Mouse (Mus musculus) hindbrain, postnatal 0 days (tissue): Measurements from ENCODE around the gene Lin54. TPM values are rescaled to one million over a fixed set of nuclear protein-coding genes. Genes with fewer than 3 reads are reported as not detected.

Experiments used
- ATAC-seq: fragments of 200-750 bp; cut with Nextera tagmentation; 2 replicates; pipeline ENCODE4 v1.8.0; 2017; ENCODE audit warnings: mild to moderate bottlenecking, moderate TSS enrichment, moderate library complexity
- DNase-seq: peaks from one replicate; pipeline ENCODE4 v3.0.0-alpha.2; 2015; ENCODE audit warnings: low spot score
- H3K27ac ChIP-seq: fragments of 300-500 bp; sonication (generic); 2 replicates; pipeline ENCODE4 v1.5.1; 2014; ENCODE audit warnings: mild to moderate bottlenecking
- H3K27me3 ChIP-seq: fragments of 300-500 bp; sonication (generic); 2 replicates; pipeline ENCODE4 v1.6.1; 2014; ENCODE audit warnings: low read length, mixed read lengths; ENCODE audit not compliant: insufficient read depth
- H3K36me3 ChIP-seq: fragments of 300-500 bp; sonication (generic); 2 replicates; pipeline ENCODE4 v1.6.1; 2014; ENCODE audit warnings: low read length, mixed read lengths; ENCODE audit not compliant: insufficient read depth
- H3K4me1 ChIP-seq: fragments of 300-500 bp; sonication (generic); 2 replicates; pipeline ENCODE4 v1.6.1; 2014; ENCODE audit warnings: antibody characterized with exemption, low read length, mixed read lengths; ENCODE audit not compliant: insufficient read depth
- H3K4me2 ChIP-seq: fragments of 300-500 bp; sonication (generic); 2 replicates; pipeline ENCODE4 v1.6.1; 2014; ENCODE audit warnings: low read depth, mild to moderate bottlenecking, low read length, moderate library complexity, mixed read lengths
- H3K4me3 ChIP-seq: fragments of 300-500 bp; sonication (generic); 2 replicates; pipeline ENCODE4 v1.5.1; 2014; ENCODE audit warnings: low read length
- H3K9ac ChIP-seq: fragments of 300-500 bp; sonication (generic); replicated peaks from 2 replicates; pipeline ENCODE4 v1.6.1; 2014; ENCODE audit warnings: mild to moderate bottlenecking, low read length, moderate library complexity, mixed read lengths
- H3K9me3 ChIP-seq: fragments of 300-500 bp; sonication (generic); 2 replicates; pipeline ENCODE4 v1.6.1; 2016; ENCODE audit warnings: low read length, mixed read lengths
- CTCF ChIP-seq: IDR thresholded peaks from 2 replicates; pipeline ENCODE4 v1.5.1; 2016; ENCODE audit warnings: antibody characterized with exemption, control low read depth, low read depth
- WGBS: fragments of 180-500 bp; shearing (Covaris S2); extraction: QIAGEN DNeasy Blood & Tissue Kit; methylation state at CpG from one replicate; pipeline ENCODE4 v1.1.7; 2014; 5-methylcytosine and 5-hydroxymethylcytosine counted together
- polyA plus RNA-seq: library from polyadenylated mRNA; unstranded; fragments of >200 nt; fragmentation: Nextera tagmentation; extraction: Ambion mirVana; gene quantifications from 2 replicates; pipeline ENCODE4 v1.2.1, GENCODE M21; 2015
- total RNA-seq: library from RNA; depleted of rRNA; stranded (reverse); fragments of >200 nt; gene quantifications from 2 replicates; pipeline ENCODE4 v1.2.3, GENCODE M21; 2014; rRNA removed

The Lin54 gene
- total RNA-seq (13.9 and 19.3 TPM in 2 replicates), polyA plus RNA-seq (6.7 and 8.3 TPM in 2 replicates)

DNA sequence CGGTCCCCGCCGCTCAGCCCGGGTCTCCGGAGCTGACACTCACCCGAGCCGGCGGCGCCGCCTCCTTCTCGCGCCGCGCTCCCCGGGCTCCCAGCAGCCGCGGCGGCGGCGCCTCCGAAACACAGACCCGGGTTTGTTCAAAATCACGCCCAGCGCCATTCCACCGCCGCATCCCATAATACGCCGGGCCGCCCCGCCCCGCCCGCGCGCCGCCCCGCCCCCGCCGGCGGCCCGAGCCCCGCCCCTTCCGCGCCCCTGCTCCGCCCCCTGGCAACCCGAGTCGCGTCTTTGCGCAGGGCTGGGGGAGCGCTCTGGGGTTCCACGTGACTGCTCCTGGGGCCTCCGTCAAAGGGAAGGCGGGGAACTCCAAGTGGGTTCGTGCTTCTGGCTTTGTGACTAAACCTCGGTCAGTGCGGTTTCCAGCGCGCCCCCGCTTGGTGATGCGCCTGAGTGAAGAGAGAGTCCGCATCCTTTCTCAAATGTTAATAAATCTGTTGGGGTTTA lies at the start of gene Lin54:
Lin54 (minus strand) TSS at position 182 of the 504 bp plus-strand sequence.
- H3K27ac ChIP-seq = peak within 1 kb of the TSS; percentile 74
- H3K36me3 ChIP-seq = no peaks in the 10 kb centered on the region
- 2% methylated on average over 46 of the region's 60 CpGs for WGBS
- no peaks in the 10 kb centered on the region for H3K9me3 ChIP-seq
- DNase-seq (peak; percentile 94), ATAC-seq (peak; percentile 95)
- H3K9ac ChIP-seq = peak within 1 kb of the TSS; percentile 47
- H3K4me2 ChIP-seq = peak within 1 kb of the TSS; percentile 87
- H3K27me3 ChIP-seq = no peaks in the 10 kb centered on the region
- H3K4me3 ChIP-seq = peak within 1 kb of the TSS; percentile 68
- peaks cover 12% of the 10 kb centered on the region; the same call in 1 of the 2 replicates for H3K4me1 ChIP-seq
- TF ChIP-seq CTCF = peak; percentile 52

DNA sequence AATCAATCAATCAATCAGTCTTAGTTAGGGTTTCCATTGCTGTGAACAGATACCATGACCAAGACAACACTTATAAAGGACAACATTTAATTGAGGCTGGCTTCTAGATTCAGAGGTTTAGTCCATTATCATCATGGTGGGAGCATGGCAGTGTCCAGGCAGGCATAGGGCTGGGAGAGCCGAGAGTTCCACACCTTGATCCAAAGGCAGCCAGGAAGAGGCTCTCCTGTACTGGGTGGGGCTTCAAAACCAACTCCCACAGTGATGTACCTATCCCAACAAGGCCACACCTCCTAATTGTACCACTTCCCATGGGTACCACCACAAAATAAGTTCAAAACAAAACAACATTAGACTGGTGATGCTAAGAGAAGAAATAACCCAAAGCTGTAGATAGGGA lies 49.7 kb upstream of the Lin54 start:
- no peak for TF ChIP-seq CTCF
- no peak overlapping the region for H3K27ac ChIP-seq
- no peaks in the 10 kb centered on the region for H3K9me3 ChIP-seq
- DNase-seq (no peak), ATAC-seq (no peak)
- H3K4me1 ChIP-seq = no peaks in the 10 kb centered on the region
- H3K4me2 ChIP-seq = no peak overlapping the region
- H3K9ac ChIP-seq = no peak overlapping the region
- H3K36me3 ChIP-seq = peaks cover 31% of the 10 kb centered on the region; the same call in 1 of the 2 replicates
- 94% methylated on average over 1 of the region's 1 CpGs for WGBS
- no peak overlapping the region for H3K4me3 ChIP-seq
- no peaks in the 10 kb centered on the region for H3K27me3 ChIP-seq

DNA sequence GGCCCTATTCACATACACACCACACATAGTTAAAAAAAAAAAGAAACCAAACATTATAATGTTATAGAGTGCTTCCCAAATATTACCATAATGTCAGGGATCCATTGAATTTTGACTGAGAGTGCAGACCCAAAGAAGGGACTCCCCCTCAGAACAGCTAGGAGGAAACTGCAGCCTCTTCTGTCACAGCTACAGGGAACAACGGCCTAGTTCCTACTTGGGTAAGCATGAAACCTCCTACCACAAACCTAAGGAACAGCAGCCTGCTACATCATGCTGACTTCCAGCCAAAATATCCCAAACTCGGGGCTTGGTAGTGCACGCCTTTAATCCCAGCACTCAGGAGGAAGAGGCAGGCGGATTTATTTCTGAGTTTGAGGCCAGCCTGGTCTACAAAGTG lies 48.9 kb upstream of the Lin54 start:
- DNase-seq (no peak), ATAC-seq (no peak)
- H3K4me3 ChIP-seq = no peak overlapping the region
- no peak overlapping the region for H3K9ac ChIP-seq
- WGBS = 96% methylated on average over 4 of the region's 4 CpGs
- no peaks in the 10 kb centered on the region for H3K27me3 ChIP-seq
- H3K9me3 ChIP-seq = no peaks in the 10 kb centered on the region
- TF ChIP-seq CTCF = no peak
- peaks cover 37% of the 10 kb centered on the region; the same call in 1 of the 2 replicates for H3K36me3 ChIP-seq
- no peak overlapping the region for H3K4me2 ChIP-seq
- H3K4me1 ChIP-seq = no peaks in the 10 kb centered on the region
- H3K27ac ChIP-seq = no peak overlapping the region

DNA sequence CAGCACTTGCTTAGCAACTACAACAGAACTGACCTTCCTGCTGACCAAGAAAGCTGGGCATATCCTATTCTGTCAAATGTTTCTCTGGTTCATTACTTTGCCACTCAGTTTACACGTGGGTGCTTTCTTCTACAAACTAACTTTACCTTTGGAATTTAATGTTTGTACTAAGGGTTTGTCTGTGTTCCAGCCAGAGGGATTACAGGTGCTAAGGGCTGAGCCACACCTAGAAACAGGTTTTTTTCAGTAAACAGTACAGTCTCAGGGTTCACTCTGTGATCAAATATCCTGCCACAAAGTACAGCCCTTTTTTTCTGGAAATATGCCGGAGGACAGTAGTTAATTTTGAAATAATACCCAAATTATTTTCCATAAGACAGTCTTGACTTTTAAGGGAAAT lies 47.8 kb upstream of the Lin54 start:
- Histone ChIP-seq H3K4me3 (no peak overlapping the region), H3K4me1 (no peaks in the 10 kb centered on the region), H3K9ac (no peak overlapping the region), H3K4me2 (no peak overlapping the region), H3K27ac (no peak overlapping the region), H3K9me3 (no peaks in the 10 kb centered on the region), H3K27me3 (no peaks in the 10 kb centered on the region), H3K36me3 (peaks cover 48% of the 10 kb centered on the region; the same call in 1 of the 2 replicates)
- no peak for TF ChIP-seq CTCF
- ATAC-seq (no peak), DNase-seq (no peak)
- 96% methylated on average over 2 of the region's 2 CpGs for WGBS

DNA sequence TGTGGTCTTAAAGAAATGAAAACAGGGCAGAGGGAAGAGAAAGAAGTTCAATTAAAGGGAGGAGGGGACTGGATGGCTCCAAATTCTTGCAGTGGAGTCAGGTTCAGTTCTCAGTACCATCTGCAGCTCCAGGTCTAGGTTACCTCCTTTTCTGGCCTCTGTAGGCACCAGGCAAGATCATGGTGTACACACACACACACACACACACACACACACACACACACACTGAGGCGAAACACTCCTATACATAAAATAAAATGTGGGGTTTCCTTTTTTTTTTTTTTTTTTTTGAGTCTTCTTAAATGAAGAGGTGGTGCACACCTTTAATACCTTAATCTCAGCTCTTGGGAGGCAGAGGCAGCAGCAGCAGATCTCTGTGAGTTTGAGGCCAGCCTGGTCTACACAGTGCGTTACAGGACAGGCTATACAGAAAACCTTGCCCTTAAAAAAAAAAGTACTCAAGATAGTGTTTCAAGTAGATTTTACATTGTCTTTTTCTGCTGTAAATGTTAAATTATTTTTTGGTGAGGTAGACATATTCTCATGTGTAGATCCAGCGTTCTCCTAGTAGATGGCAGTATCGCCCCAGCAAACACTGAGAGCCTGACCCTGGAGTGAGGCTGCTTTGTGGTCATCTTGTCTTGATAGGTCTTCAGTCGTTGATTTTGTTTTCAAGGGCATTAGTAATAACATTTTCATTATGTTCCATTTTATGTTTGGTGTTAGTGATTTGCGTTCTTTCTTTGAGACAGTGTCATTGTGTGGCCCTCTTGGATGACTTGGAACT lies 46.0 kb upstream of the Lin54 start:
- 87% methylated on average over 6 of the region's 6 CpGs for WGBS
- Histone ChIP-seq H3K9ac (no peak overlapping the region), H3K36me3 (peaks cover 53% of the 10 kb centered on the region; the same call in 1 of the 2 replicates), H3K4me3 (no peak overlapping the region), H3K27ac (no peak overlapping the region), H3K9me3 (no peaks in the 10 kb centered on the region), H3K4me1 (no peaks in the 10 kb centered on the region), H3K27me3 (no peaks in the 10 kb centered on the region), H3K4me2 (no peak overlapping the region)
- TF ChIP-seq CTCF = peak; percentile 54
- no peak for ATAC-seq
- DNase-seq = peak; percentile 26

DNA sequence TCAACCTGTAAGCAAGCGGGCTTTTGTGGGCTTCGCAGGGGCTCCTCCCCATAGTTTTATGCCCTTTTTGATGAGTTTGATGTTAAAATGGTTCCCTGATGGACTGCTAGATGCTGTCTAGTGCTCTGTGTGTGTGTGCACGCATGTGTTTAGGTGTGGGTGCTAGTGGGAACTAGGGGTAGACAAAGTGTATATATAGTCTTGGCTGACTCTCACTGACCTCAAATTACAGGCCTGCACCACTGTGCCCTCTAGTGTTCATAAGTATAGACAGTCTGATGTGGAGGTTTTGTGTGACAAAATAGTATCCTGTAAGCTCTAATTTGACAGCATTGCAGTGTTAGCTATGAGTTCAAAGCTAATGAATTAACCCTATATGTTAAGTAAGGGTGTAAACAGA lies 36.2 kb upstream of the Lin54 start:
- no peaks in the 10 kb centered on the region for H3K4me1 ChIP-seq
- H3K4me3 ChIP-seq = no peak overlapping the region
- peak; percentile 55 for DNase-seq
- no peak overlapping the region for H3K4me2 ChIP-seq
- ATAC-seq = no peak
- H3K9me3 ChIP-seq = no peaks in the 10 kb centered on the region
- H3K36me3 ChIP-seq = peaks cover 34% of the 10 kb centered on the region; the same call in 1 of the 2 replicates
- H3K9ac ChIP-seq = no peak overlapping the region
- 88% methylated on average over 3 of the region's 3 CpGs for WGBS
- TF ChIP-seq CTCF = peak; percentile 76
- H3K27ac ChIP-seq = no peak overlapping the region
- no peaks in the 10 kb centered on the region for H3K27me3 ChIP-seq

DNA sequence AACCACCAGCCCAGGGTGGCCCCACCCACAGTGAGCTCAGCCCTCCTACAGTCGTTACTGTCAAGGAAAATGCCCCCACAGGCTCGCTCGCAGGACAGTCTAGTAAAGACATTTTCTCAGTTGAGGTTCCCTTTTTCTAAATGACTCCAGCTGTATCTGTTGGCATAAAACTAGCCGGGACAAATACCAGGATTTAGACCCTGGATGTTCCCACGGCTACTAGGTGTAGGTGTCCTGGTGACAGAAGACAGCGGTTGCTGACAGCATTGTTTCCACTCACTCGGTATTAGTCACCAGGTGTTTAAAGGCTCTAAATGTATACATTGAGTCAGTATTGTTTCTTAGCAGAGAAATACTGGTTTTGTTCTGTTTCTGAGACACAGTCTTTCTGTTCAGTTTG lies 35.4 kb upstream of the Lin54 start:
- H3K9me3 ChIP-seq = no peaks in the 10 kb centered on the region
- no peak overlapping the region for H3K27ac ChIP-seq
- H3K4me1 ChIP-seq = no peaks in the 10 kb centered on the region
- no peak overlapping the region for H3K9ac ChIP-seq
- no peak overlapping the region for H3K4me3 ChIP-seq
- peaks cover 41% of the 10 kb centered on the region for H3K36me3 ChIP-seq
- DNase-seq (no peak), ATAC-seq (no peak)
- no peaks in the 10 kb centered on the region for H3K27me3 ChIP-seq
- WGBS = 83% methylated on average over 7 of the region's 7 CpGs
- no peak for TF ChIP-seq CTCF
- no peak overlapping the region for H3K4me2 ChIP-seq
